Mouse (Mus musculus): Measurements from ENCODE around the gene Hs3st3b1. TPM values are rescaled to one million over a fixed set of nuclear protein-coding genes. Genes with fewer than 3 reads are reported as not detected.

The Hs3st3b1 gene
- total RNA-seq (2021), result 1 to 10 TPM; 1.1 to 1.2 TPM
- long read RNA-seq, experiment 1, full-length matches to known transcripts, result 2 of 2 reads
- long read RNA-seq, experiment 1, partial matches to known transcripts, result 0 of 2 reads
- long read RNA-seq, experiment 1, other reads (novel, unspliced or antisense), result 0 of 2 reads
- long read RNA-seq, experiment 2, full-length matches to known transcripts, result 4 of 4 reads
- long read RNA-seq, experiment 2, partial matches to known transcripts, result 0 of 4 reads
- long read RNA-seq, experiment 2, other reads (novel, unspliced or antisense), result 0 of 4 reads

GRCm38 (mm10) chr11:63922091-63922621 is at the start of gene Hs3st3b1:
Gene Hs3st3b1 (minus strand): TSS chr11:63922290.
- DNase-seq (ENCODE audit: extremely low spot score in 1 of 2, low spot score in 2 of 2), result peak; percentile 78 to 86
- H3K4me3 ChIP-seq, result peak within 1 kb of the TSS; percentile 43
- no peak for TF ChIP-seq CTCF (IDR thresholded peaks at IDR 0.05)
- intact Hi-C loops (cut with DNase I), result loop anchor here (2.0 to 5.0 kb wide), 5 partner anchors 157 to 1045 kb away; partner anchors contain the start of gene Cox10
- no peak within 1 kb of the TSS for H3K27ac ChIP-seq

- no peak for TF ChIP-seq CTCF (IDR thresholded peaks at IDR 0.05)
- intact Hi-C loops (cut with DNase I), result no loop called here
- Histone ChIP-seq H3K27ac (no peak overlapping the region), H3K4me3 (no peak overlapping the region)
- DNase-seq (ENCODE audit: extremely low spot score in 1 of 2, low spot score in 2 of 2), result no peak
Measured at GRCm38 (mm10) chr11:63971462-63971861, 49.4 kb upstream of the Hs3st3b1 start.

- Histone ChIP-seq H3K4me3 (no peak overlapping the region), H3K27ac (no peak overlapping the region)
- intact Hi-C loops (cut with DNase I), result no loop called here
- DNase-seq (ENCODE audit: extremely low spot score in 1 of 2, low spot score in 2 of 2), result no peak
- no peak for TF ChIP-seq CTCF (IDR thresholded peaks at IDR 0.05)
Measured at GRCm38 (mm10) chr11:63970818-63971217, 48.7 kb upstream of the Hs3st3b1 start.

GRCm38 (mm10) chr11:63969205-63969910 is 47.3 kb upstream of the Hs3st3b1 start:
- Histone ChIP-seq H3K4me3 (no peak overlapping the region), H3K27ac (no peak overlapping the region)
- TF ChIP-seq CTCF (IDR thresholded peaks at IDR 0.05), result no peak
- intact Hi-C loops (cut with DNase I), result no loop called here
- no peak for DNase-seq (ENCODE audit: extremely low spot score in 1 of 2, low spot score in 2 of 2)

- Histone ChIP-seq H3K4me3 (no peak overlapping the region), H3K27ac (no peak overlapping the region)
- intact Hi-C loops (cut with DNase I), result no loop called here
- TF ChIP-seq CTCF (IDR thresholded peaks at IDR 0.05), result no peak
- DNase-seq (ENCODE audit: extremely low spot score in 1 of 2, low spot score in 2 of 2), result no peak
Measured at GRCm38 (mm10) chr11:63968388-63969035, 46.4 kb upstream of the Hs3st3b1 start.

- intact Hi-C loops (cut with DNase I), result no loop called here
Measured at GRCm38 (mm10) chr11:63967641-63968387, 45.7 kb upstream of the Hs3st3b1 start.

GRCm38 (mm10) chr11:63965437-63965836 is 43.3 kb upstream of the Hs3st3b1 start:
- Histone ChIP-seq H3K27ac (no peak overlapping the region), H3K4me3 (no peak overlapping the region)
- TF ChIP-seq CTCF (IDR thresholded peaks at IDR 0.05), result no peak
- no peak for DNase-seq (ENCODE audit: extremely low spot score in 1 of 2, low spot score in 2 of 2)
- intact Hi-C loops (cut with DNase I), result no loop called here

More at GRCm38 (mm10) chr11:63967641-63968387, 45.7 kb upstream of the Hs3st3b1 start:
- no peak for DNase-seq (ENCODE audit: extremely low spot score in 1 of 2, low spot score in 2 of 2)
- H3K4me3 ChIP-seq, result no peak overlapping the region
- no peak overlapping the region for H3K27ac ChIP-seq
- TF ChIP-seq CTCF (IDR thresholded peaks at IDR 0.05), result no peak

GRCm38 (mm10) chr11:63957207-63957606 is 35.1 kb upstream of the Hs3st3b1 start:
- peak; percentile 14 for TF ChIP-seq CTCF (IDR thresholded peaks at IDR 0.05)
- Histone ChIP-seq H3K27ac (no peak overlapping the region), H3K4me3 (no peak overlapping the region)
- no peak for DNase-seq (ENCODE audit: extremely low spot score in 1 of 2, low spot score in 2 of 2)
- intact Hi-C loops (cut with DNase I), result no loop called here

- no peak overlapping the region for H3K4me3 ChIP-seq
- intact Hi-C loops (cut with DNase I), result no loop called here
- TF ChIP-seq CTCF (IDR thresholded peaks at IDR 0.05), result no peak
- no peak for DNase-seq (ENCODE audit: extremely low spot score in 1 of 2, low spot score in 2 of 2)
- H3K27ac ChIP-seq, result no peak overlapping the region
Measured at GRCm38 (mm10) chr11:63956748-63957147, 34.7 kb upstream of the Hs3st3b1 start.

- no peak overlapping the region for H3K27ac ChIP-seq
- H3K4me3 ChIP-seq, result no peak overlapping the region
- intact Hi-C loops (cut with DNase I), result no loop called here
Measured at GRCm38 (mm10) chr11:63953887-63954286, 31.8 kb upstream of the Hs3st3b1 start.

GRCm38 (mm10) chr11:63952743-63953191 is 30.7 kb upstream of the Hs3st3b1 start:
- intact Hi-C loops (cut with DNase I), result no loop called here
- DNase-seq (ENCODE audit: extremely low spot score in 1 of 2, low spot score in 2 of 2), result no peak
- TF ChIP-seq CTCF (IDR thresholded peaks at IDR 0.05), result no peak
- H3K4me3 ChIP-seq, result no peak overlapping the region
- H3K27ac ChIP-seq, result no peak overlapping the region

More at GRCm38 (mm10) chr11:63953887-63954286, 31.8 kb upstream of the Hs3st3b1 start:
- DNase-seq (ENCODE audit: extremely low spot score in 1 of 2, low spot score in 2 of 2), result no peak
- TF ChIP-seq CTCF (IDR thresholded peaks at IDR 0.05), result no peak
